Mouse (Mus musculus) hindbrain, embryonic 16.5 days (tissue): ENCODE results near the gene Gm10972. TPM values are rescaled to one million over a fixed set of nuclear protein-coding genes. Genes with fewer than 3 reads are reported as not detected.
A peak's percentile ranks its signal among the peaks of the same experiment; 100 is the strongest.
"Not testable (repeated sequence)": the region's sequence is repeated elsewhere in the genome, so short reads cannot be mapped to it uniquely, and the experiment has no call there.

Source experiments
- ATAC-seq: fragments of 200-750 bp; cut with Nextera tagmentation; 2 replicates; pipeline ENCODE4 v1.8.0; 2017; ENCODE audit warnings: moderate TSS enrichment, moderate library complexity
- H3K27ac ChIP-seq: fragments of 300-500 bp; sonication (generic); 2 replicates; pipeline ENCODE4 v1.5.1; 2014; ENCODE audit warnings: low read depth, mild to moderate bottlenecking, control low read depth, low read length, moderate library complexity
- H3K27me3 ChIP-seq: fragments of 300-500 bp; sonication (generic); replicated peaks from 2 replicates; pipeline ENCODE4 v1.6.1; 2014; ENCODE audit warnings: low read length; ENCODE audit not compliant: control insufficient read depth, insufficient read depth
- H3K36me3 ChIP-seq: fragments of 300-500 bp; sonication (generic); 2 replicates; pipeline ENCODE4 v1.6.1; 2014; ENCODE audit warnings: mild to moderate bottlenecking, low read length, moderate library complexity, mixed read lengths; ENCODE audit not compliant: control insufficient read depth, insufficient read depth
- H3K4me1 ChIP-seq: fragments of 300-500 bp; sonication (generic); 2 replicates; pipeline ENCODE4 v1.6.1; 2014; ENCODE audit warnings: low read depth, low read length; ENCODE audit not compliant: control insufficient read depth, insufficient read depth
- H3K4me2 ChIP-seq: fragments of 300-500 bp; sonication (generic); 2 replicates; pipeline ENCODE4 v1.6.1; 2014; ENCODE audit warnings: mild to moderate bottlenecking, low read length, control low read depth, moderate library complexity
- H3K4me3 ChIP-seq: fragments of 300-500 bp; sonication (generic); 2 replicates; pipeline ENCODE4 v1.5.1; 2014; ENCODE audit warnings: mild to moderate bottlenecking, low read length, control low read depth, moderate library complexity
- H3K9ac ChIP-seq: fragments of 300-500 bp; sonication (generic); 2 replicates; pipeline ENCODE4 v1.6.1; 2014; ENCODE audit warnings: low read depth, mild to moderate bottlenecking, control low read depth, low read length, moderate library complexity
- H3K9me3 ChIP-seq: fragments of 300-500 bp; sonication (generic); 2 replicates; pipeline ENCODE4 v1.6.1; 2014; ENCODE audit warnings: mild to moderate bottlenecking, low read length, moderate library complexity; ENCODE audit not compliant: control insufficient read depth
- WGBS: fragments of 180-500 bp; shearing (Covaris S2); extraction: QIAGEN DNeasy Blood & Tissue Kit; methylation state at CpG from one replicate; pipeline ENCODE4 v1.1.7; 2014; 5-methylcytosine and 5-hydroxymethylcytosine counted together
- polyA plus RNA-seq: library from polyadenylated mRNA; unstranded; fragments of >200 nt; fragmentation: Nextera tagmentation; extraction: Ambion mirVana; gene quantifications from 2 replicates; pipeline ENCODE4 v1.2.1, GENCODE M21; 2015

Gm10972 gene
- polyA plus RNA-seq, 1 experiment from 2014 or later = not detected

DNA sequence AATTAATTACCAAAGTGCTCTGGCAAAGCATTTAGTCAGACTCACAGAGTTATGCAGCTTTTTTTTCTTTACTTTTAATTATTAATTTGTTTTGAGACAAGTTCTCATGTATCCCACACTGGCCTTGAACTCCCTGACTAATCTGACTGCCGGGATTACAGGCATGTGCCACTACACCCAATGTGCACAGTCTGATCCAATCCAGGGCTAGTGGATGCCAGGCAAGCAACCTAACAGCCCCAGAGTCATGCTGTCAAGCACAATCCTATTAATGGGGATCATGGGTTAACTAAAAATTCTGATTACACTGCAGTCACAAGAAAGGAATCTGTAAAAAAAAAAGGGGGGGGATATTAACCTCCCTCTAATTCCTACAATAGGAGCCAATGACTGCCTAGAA lies 11.1 kb downstream of the Gm10972 start:
- H3K9ac ChIP-seq, H3K9me3 ChIP-seq, ATAC-seq, H3K4me3 ChIP-seq, H3K27ac ChIP-seq, H3K27me3 ChIP-seq, H3K4me2 ChIP-seq, H3K4me1 ChIP-seq, H3K36me3 ChIP-seq: not testable (repeated sequence)
- WGBS = 83% methylated on average over 1 of the region's 1 CpGs

DNA sequence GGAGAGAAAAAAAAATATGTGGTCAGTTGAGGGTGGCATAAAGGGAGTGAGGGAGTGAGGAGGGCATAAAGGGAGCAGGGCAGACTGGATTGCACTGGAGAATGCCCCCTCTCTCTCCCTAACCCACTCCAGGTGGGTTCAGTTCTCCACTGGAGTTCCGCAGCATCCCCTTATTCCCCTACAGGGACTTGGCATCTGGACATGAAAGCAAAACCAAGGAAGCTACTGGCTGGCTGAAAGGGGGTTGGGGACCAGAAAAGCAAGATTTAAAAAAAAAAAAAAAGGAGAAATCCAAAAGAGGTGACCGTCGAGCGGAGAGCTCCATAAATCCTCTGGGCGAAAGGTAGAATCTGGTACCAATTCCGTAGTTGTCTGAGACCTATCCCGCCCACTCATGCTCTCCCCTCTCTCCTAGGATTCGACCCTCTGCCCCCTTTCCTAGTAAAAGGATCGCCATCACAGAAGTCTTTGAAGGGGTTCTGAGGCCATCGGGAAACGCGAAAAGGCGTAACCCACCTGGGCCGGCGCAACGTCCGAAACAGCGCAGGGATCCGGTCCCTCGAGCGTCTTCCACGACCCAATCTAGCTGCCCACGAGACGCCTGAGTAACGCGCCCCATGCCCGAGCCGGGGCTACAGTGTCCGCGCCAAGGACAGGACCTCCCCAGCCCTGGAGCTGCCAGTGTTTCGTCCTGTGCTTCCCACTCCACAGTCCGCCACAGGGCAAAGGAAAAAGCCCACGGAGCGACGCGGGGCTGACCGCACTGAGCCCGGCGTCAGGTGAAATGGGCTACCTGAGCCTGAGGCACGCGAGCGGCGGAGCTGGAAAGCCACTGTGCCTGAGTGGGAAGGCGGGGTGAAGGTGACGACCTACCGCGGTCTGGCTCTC lies 15.2 kb downstream of the Gm10972 start:
- H3K9ac ChIP-seq = peak overlapping the region; percentile 27
- H3K4me1 ChIP-seq, H3K36me3 ChIP-seq, H3K27ac ChIP-seq, H3K27me3 ChIP-seq, H3K9me3 ChIP-seq, ATAC-seq: not testable (repeated sequence)
- WGBS = 3% methylated on average over 22 of the region's 47 CpGs
- H3K4me3 ChIP-seq = peak overlapping the region; percentile 43
- H3K4me2 ChIP-seq = peak overlapping the region; percentile 65

DNA sequence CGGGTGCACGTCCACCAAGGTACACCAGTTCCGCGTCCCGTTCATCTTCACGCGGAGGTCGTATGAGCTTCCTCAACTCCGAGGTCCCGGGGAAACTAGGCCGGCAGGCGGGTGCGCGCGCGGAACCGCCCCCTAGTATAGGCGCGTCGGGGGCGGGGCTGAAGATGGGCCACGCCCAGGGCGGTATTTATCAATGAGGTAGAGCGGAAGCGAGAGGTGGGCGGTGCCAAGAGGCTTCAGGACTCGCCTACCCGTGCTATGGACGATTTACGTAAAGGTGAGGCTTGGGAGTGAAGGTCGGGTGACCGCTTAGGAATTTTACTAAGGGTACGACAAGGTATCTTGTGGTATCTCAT lies 15.8 kb downstream of the Gm10972 start, which contains the start of gene Tuft1:
Gene Tuft1, minus strand, starts transcription at position 133 of the 356 bp plus-strand sequence.
- peak within 1 kb of the TSS; percentile 27 for H3K9ac ChIP-seq
- 0% methylated on average over 13 of the region's 33 CpGs for WGBS

DNA sequence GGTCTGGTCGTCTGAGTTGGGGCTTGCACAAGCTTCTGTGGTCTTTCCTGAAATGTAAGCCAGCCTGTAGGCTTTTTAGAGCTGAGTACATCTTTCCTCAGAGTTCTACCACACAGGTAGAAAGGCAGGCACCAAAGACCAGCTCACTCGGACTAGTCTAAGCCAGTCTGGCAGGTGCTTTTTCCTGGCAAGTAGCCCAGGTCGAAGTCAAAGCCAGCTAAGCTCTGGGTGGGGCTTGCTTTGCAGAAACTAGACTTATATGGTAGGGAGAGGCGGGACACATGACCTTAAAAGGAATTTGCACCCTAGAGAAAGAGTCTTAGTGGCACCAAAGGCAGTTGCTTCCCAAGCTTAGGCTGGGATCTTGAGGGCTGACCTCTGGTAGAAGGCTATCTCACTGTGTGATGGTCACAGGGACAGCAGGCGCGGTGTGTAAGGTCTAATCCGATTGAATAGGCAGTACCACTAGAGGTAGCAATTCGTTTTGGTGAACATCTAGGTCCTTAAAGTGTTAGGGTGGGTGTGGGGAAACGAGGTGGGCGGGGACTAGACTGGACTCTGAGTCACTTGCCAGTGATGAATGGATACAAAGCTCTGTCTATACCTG lies 16.3 kb downstream of the Gm10972 start:
- ATAC-seq = peak; percentile 81
- 37% methylated on average over 7 of the region's 10 CpGs for WGBS
- not testable (repeated sequence) for H3K36me3 ChIP-seq, H3K9ac ChIP-seq, H3K9me3 ChIP-seq, H3K4me1 ChIP-seq, H3K27me3 ChIP-seq, H3K27ac ChIP-seq
- peak overlapping the region; percentile 37 for H3K4me2 ChIP-seq
- peak overlapping the region; percentile 8 for H3K4me3 ChIP-seq

More for the DNA sequence above, 15.8 kb downstream of the Gm10972 start, which contains the start of gene Tuft1:
- ATAC-seq = peak; percentile 95
- H3K27ac ChIP-seq, H3K36me3 ChIP-seq, H3K27me3 ChIP-seq, H3K9me3 ChIP-seq, H3K4me1 ChIP-seq: not testable (repeated sequence)
- Histone ChIP-seq H3K4me2 (peak within 1 kb of the TSS; percentile 65), H3K4me3 (peak within 1 kb of the TSS; percentile 43)

DNA sequence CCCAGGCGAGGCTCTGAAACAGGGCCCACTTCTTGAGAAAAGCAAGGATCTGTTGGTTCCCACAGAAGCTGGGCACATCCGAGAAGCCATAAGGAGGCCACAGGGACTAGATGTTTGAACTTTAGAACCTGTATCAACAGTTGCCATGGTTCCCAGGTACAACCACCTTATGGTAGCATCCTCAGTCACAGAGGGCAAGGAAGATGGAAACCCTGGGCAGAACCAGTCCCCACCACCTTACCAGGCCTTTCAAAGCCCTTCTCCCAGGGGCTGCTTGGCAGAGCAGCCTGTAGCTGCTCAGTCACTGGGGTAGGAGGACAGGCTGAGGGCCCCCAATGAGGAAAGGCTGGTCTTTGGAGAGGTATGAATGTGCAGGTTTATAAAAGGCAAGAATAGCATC lies 17.9 kb downstream of the Gm10972 start:
- H3K36me3 ChIP-seq, H3K27me3 ChIP-seq, ATAC-seq, H3K9ac ChIP-seq, H3K4me2 ChIP-seq, H3K9me3 ChIP-seq, H3K4me3 ChIP-seq, H3K4me1 ChIP-seq, H3K27ac ChIP-seq: not testable (repeated sequence)
- WGBS = 94% methylated on average over 2 of the region's 2 CpGs

DNA sequence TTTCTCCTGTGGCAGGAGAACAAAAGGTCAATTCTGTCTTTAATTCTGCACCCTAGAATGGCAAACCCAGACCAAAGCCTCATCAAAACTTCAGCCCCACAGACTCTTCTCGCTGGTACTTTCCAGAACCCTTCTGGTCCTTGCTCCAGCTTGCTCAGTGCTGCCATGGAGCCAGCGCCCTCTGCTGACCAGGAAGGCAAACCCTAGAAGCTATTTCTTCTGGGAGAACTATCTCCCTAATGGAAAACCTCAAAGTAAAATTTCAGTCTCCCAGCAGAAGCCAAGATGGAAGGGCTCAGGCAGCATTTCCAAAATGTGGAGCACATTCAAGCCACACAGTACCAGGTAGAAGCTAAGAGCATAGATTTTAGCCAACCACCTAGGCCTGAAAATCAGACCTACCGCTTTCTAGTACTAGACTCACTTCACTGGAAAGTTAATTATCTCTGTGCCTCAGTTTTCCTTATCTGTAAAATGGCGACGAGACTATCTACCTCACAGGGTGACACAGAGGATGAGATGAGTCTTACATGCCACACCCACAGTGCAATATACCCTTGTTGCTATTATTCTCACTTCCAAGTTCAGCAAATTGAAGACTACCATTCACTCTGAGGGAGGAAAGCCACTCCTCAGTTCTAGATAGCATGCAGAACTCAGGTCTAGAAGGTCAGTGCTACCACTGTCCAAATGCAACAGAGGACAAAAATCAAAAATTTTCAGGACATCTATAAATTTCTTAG lies 22.3 kb downstream of the Gm10972 start:
- not testable (repeated sequence) for H3K27me3 ChIP-seq, H3K27ac ChIP-seq, H3K4me2 ChIP-seq, H3K36me3 ChIP-seq, ATAC-seq, H3K4me1 ChIP-seq, H3K9me3 ChIP-seq, H3K9ac ChIP-seq, H3K4me3 ChIP-seq
- 87% methylated on average over 3 of the region's 5 CpGs for WGBS

DNA sequence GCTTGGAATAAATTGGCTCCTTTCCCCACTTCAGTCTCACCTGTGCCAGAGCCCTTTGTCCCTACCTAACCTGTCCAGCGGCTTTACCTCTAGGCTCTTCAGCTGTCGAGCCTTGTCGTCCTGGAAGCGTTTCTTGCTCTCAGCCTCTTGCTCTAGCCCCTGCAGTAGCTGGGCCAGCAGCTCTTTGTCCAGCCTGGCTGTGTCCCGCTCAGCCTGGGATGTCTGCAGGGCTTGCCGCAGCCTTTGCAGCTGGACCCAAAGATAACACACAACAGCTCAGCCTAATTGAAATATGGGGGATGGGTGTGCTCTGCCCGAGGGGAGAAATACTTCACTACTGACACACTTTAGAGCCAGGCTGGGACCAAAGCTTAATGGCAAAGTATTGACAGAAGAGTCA lies 23.0 kb downstream of the Gm10972 start:
- not testable (repeated sequence) for H3K27me3 ChIP-seq, H3K36me3 ChIP-seq, ATAC-seq, H3K4me3 ChIP-seq, H3K27ac ChIP-seq, H3K4me2 ChIP-seq, H3K4me1 ChIP-seq, H3K9ac ChIP-seq, H3K9me3 ChIP-seq
- WGBS = 55% methylated on average over 7 of the region's 7 CpGs

DNA sequence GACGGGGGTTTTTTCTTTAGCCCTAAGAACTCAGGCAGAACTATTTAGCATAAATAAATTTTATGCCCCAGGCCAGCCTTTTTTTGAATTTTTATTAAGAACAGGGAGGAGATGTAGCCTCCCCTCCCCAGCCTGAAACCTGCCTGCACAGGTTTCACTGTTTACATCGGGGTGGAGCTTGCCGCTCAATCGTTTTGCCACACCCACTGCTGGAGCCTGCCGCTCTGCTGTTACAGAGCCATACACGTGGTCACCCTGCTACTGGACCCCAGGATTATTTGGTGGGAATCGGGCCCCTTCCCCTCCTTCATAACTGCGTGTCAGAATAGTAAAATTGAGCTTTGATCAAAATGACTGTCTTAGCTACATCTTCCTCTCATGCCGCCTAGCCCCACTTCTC lies 32.2 kb downstream of the Gm10972 start:
- not testable (repeated sequence) for H3K9ac ChIP-seq, H3K27me3 ChIP-seq, H3K27ac ChIP-seq, H3K9me3 ChIP-seq, H3K36me3 ChIP-seq, ATAC-seq, H3K4me3 ChIP-seq, H3K4me2 ChIP-seq, H3K4me1 ChIP-seq
- WGBS = 92% methylated on average over 9 of the region's 9 CpGs

DNA sequence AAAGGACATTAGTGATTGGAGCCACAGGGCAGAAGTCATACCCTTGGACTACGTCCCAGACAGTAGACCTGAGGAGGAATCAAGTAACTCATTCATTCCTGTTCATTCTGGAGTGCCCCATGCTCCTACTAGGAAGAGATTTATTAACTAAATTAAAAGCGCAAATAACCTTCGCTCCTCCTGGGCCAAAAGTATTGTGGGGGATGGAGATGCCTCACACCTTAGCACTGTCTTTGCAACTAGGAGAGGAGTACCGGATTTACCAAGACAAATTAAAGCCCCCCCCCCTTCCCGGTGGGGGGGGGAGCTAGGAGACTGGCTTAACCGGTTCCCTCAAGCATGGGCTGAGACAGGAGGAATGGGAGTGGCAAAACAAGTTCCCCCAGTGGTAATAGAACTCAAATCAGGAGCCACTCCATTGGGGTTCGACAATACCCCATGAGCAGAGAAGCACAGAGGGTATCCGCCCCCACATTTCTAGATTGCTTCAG lies 36.5 kb downstream of the Gm10972 start:
- 78% methylated on average over 8 of the region's 8 CpGs for WGBS
- Histone ChIP-seq H3K27ac (no peak overlapping the region), H3K27me3 (no peaks in the 10 kb centered on the region), H3K9ac (no peak overlapping the region), H3K4me2 (no peak overlapping the region), H3K36me3 (no peaks in the 10 kb centered on the region), H3K4me1 (no peaks in the 10 kb centered on the region), H3K9me3 (no peaks in the 10 kb centered on the region), H3K4me3 (no peak overlapping the region)
- no peak for ATAC-seq
